Mouse (Mus musculus): ENCODE results near the gene Zfp335.
"Not testable (repeated sequence)": the region's sequence is repeated elsewhere in the genome, so short reads cannot be mapped to it uniquely, and the experiment has no call there.

DNA sequence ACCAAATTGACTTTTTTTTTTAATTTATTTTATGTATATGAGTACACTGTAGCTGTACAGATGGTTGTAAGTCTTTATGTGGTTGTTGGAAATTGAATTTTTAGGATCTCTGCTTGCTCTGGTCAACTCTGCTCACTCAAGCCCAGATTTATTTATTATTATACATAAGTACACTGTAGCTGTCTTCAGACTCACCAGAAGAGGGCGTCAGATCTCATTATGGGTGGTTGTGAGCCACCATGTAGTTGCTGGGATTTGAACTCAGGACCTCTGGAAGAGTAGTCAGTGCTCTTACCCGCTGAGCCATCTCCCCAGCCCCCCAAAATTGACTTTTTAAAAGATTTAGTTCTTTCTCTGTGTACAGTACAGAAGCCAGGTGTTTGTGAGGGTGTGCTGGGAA is 35.9 kb downstream of the Zfp335 start:
- TF ChIP-seq CTCF, EP300 (IDR thresholded peaks at IDR 0.05; ENCODE audit: low read depth): not testable (repeated sequence)
